ENCODE assay signal across 8 mouse cellular contexts in genomic region chr11:69118765-69119164, GRCm38 (mm10). TPM values are rescaled to one million over a fixed set of nuclear protein-coding genes. Genes with fewer than 3 reads are reported as not detected.
DNase-seq lines count a peak whose midpoint lies in the region; ATAC-seq lines count a peak whose summit lies in the region.

No protein-coding gene starts in this region.

- peak overlapping the region; percentile 84 for H3K4me3 ChIP-seq in embryonic facial prominence, embryonic 13.5 days
- H3K4me3 ChIP-seq in heart, embryonic 12.5 days, result peak overlapping the region; percentile 73
- peak overlapping the region; percentile 85 for H3K4me3 ChIP-seq in kidney, embryonic 16.5 days (ENCODE audit: low read length)
- H3K4me3 ChIP-seq in liver, embryonic 13.5 days (replicated peaks), result peak overlapping the region; percentile 74
- peak overlapping the region; percentile 72 for H3K4me3 ChIP-seq in stomach, embryonic 15.5 days (replicated peaks)

- no peaks in the 10 kb centered on the region for H3K36me3 ChIP-seq in embryonic facial prominence, embryonic 13.5 days
- no peaks in the 10 kb centered on the region for H3K36me3 ChIP-seq in heart, embryonic 12.5 days
- no peaks in the 10 kb centered on the region for H3K36me3 ChIP-seq in kidney, embryonic 16.5 days (ENCODE audit: insufficient read depth, low read length)
- H3K36me3 ChIP-seq in liver, embryonic 13.5 days, result no peaks in the 10 kb centered on the region
- H3K36me3 ChIP-seq in stomach, embryonic 15.5 days, result no peaks in the 10 kb centered on the region

- peak; percentile 85 for DNase-seq in 3134 (ENCODE audit: extremely low read depth, insufficient read length, low spot score)
- peak; percentile 90 for DNase-seq in adrenal gland, adult 2 months
- DNase-seq in liver, embryonic 13.5 days, result peak; percentile 82
- DNase-seq in natural killer cell, adult 2 months (ENCODE audit: low spot score in 2 of 2), result peak; percentile 88 to 90

- no peaks in the 10 kb centered on the region for H3K9me3 ChIP-seq in embryonic facial prominence, embryonic 13.5 days
- H3K9me3 ChIP-seq in heart, embryonic 12.5 days (replicated peaks), result no peaks in the 10 kb centered on the region
- no peaks in the 10 kb centered on the region for H3K9me3 ChIP-seq in kidney, embryonic 16.5 days (ENCODE audit: low read length)
- H3K9me3 ChIP-seq in liver, embryonic 13.5 days (replicated peaks), result no peaks in the 10 kb centered on the region
- H3K9me3 ChIP-seq in stomach, embryonic 15.5 days, result no peaks in the 10 kb centered on the region

- peak overlapping the region; percentile 49; the same call in 1 of the 2 replicates for H3K9ac ChIP-seq in embryonic facial prominence, embryonic 13.5 days
- peak overlapping the region; percentile 34; the same call in 1 of the 2 replicates for H3K9ac ChIP-seq in heart, embryonic 12.5 days
- no peak overlapping the region for H3K9ac ChIP-seq in kidney, embryonic 16.5 days (replicated peaks; ENCODE audit: low read length)
- H3K9ac ChIP-seq in liver, embryonic 13.5 days, result peak overlapping the region; percentile 81
- no peak overlapping the region for H3K9ac ChIP-seq in stomach, embryonic 15.5 days

- under 1% methylated on average over 15 of the region's 15 CpGs for WGBS in embryonic facial prominence, embryonic 13.5 days
- WGBS in heart, embryonic 12.5 days, result under 1% methylated on average over 15 of the region's 15 CpGs
- WGBS in kidney, embryonic 16.5 days, result under 1% methylated on average over 15 of the region's 15 CpGs
- 3% methylated on average over 15 of the region's 15 CpGs for WGBS in liver, embryonic 13.5 days (ENCODE audit: insufficient replicate concordance)
- WGBS in stomach, embryonic 15.5 days, result 3% methylated on average over 15 of the region's 15 CpGs

- ATAC-seq in embryonic facial prominence, embryonic 13.5 days (ENCODE audit: insufficient number of reproducible peaks, insufficient read depth, low FRiP score, low TSS enrichment, low read depth), result peak; percentile 22; the same call in 1 of the 2 replicates
- no peak for ATAC-seq in heart, embryonic 12.5 days (ENCODE audit: insufficient number of reproducible peaks, low FRiP score)
- ATAC-seq in kidney, embryonic 16.5 days (ENCODE audit: low FRiP score, low TSS enrichment), result no peak
- ATAC-seq in liver, embryonic 13.5 days (ENCODE audit: low read depth), result peak; percentile 24; the same call in 1 of the 2 replicates
- ATAC-seq in stomach, embryonic 15.5 days (ENCODE audit: insufficient read depth, low FRiP score, low read depth), result 0 out of 2 replicates have a peak, but pooled peaks have one; percentile 6

- H3K27me3 ChIP-seq in embryonic facial prominence, embryonic 13.5 days, result peaks cover 22% of the 10 kb centered on the region; the same call in 1 of the 2 replicates
- no peaks in the 10 kb centered on the region for H3K27me3 ChIP-seq in heart, embryonic 12.5 days (replicated peaks)
- no peaks in the 10 kb centered on the region for H3K27me3 ChIP-seq in kidney, embryonic 16.5 days (ENCODE audit: insufficient read depth, low read length)
- H3K27me3 ChIP-seq in liver, embryonic 13.5 days, result peaks cover 47% of the 10 kb centered on the region
- no peaks in the 10 kb centered on the region for H3K27me3 ChIP-seq in stomach, embryonic 15.5 days (replicated peaks)

- H3K4me1 ChIP-seq in embryonic facial prominence, embryonic 13.5 days, result peaks cover 35% of the 10 kb centered on the region
- peaks cover 29% of the 10 kb centered on the region for H3K4me1 ChIP-seq in heart, embryonic 12.5 days (replicated peaks)
- peaks cover 25% of the 10 kb centered on the region for H3K4me1 ChIP-seq in kidney, embryonic 16.5 days (ENCODE audit: insufficient read depth, low read length)
- H3K4me1 ChIP-seq in liver, embryonic 13.5 days (replicated peaks), result peaks cover 64% of the 10 kb centered on the region
- H3K4me1 ChIP-seq in stomach, embryonic 15.5 days, result peaks cover 32% of the 10 kb centered on the region

- peak overlapping the region; percentile 22; the same call in 1 of the 2 replicates for H3K27ac ChIP-seq in embryonic facial prominence, embryonic 13.5 days
- H3K27ac ChIP-seq in heart, embryonic 12.5 days (ENCODE audit: poor library complexity, severe bottlenecking), result no peak overlapping the region
- no peak overlapping the region for H3K27ac ChIP-seq in kidney, embryonic 16.5 days (ENCODE audit: low read length)
- H3K27ac ChIP-seq in liver, embryonic 13.5 days, result no peak overlapping the region
- peak overlapping the region; percentile 91; the same call in 1 of the 2 replicates for H3K27ac ChIP-seq in stomach, embryonic 15.5 days

- peak overlapping the region; percentile 97 for H3K4me2 ChIP-seq in embryonic facial prominence, embryonic 13.5 days
- H3K4me2 ChIP-seq in heart, embryonic 12.5 days, result peak overlapping the region; percentile 90
- peak overlapping the region; percentile 88 for H3K4me2 ChIP-seq in kidney, embryonic 16.5 days (replicated peaks; ENCODE audit: low read depth, low read length)
- H3K4me2 ChIP-seq in liver, embryonic 13.5 days, result peak overlapping the region; percentile 99
- peak overlapping the region; percentile 95 for H3K4me2 ChIP-seq in stomach, embryonic 15.5 days

RNA-seq across cellular contexts. Expression of gene Hes7, which starts 1.4 kb away (rescaled TPM):
- total RNA-seq in adrenal gland, adult 2 months (2021), result not detected
- polyA plus RNA-seq in adrenal gland, adult 2 months (2012; rRNA removed), result 1.3 and 1.6 TPM in 2 replicates
- polyA plus RNA-seq in embryonic facial prominence, embryonic 13.5 days (2015; fragmentation: Nextera tagmentation; extraction: Ambion mirVana), result 0.44 and 0.47 TPM in 2 replicates
- polyA plus RNA-seq in heart, embryonic 12.5 days (2016; fragmentation: Nextera tagmentation; extraction: Ambion mirVana), result 0.70 and 0.81 TPM in 2 replicates
- 0.39 and 0.51 TPM in 2 replicates for polyA plus RNA-seq in kidney, embryonic 16.5 days (2015; fragmentation: Nextera tagmentation; extraction: Ambion mirVana)
- polyA plus RNA-seq in liver, embryonic 13.5 days (2015; fragmentation: Nextera tagmentation; extraction: Ambion mirVana), result 0.17 and 0.18 TPM in 2 replicates
- 0.76 and 1.0 TPM in 2 replicates for polyA plus RNA-seq in stomach, embryonic 15.5 days (2015; fragmentation: Nextera tagmentation; extraction: Ambion mirVana)

RNA-seq across cellular contexts. Expression of gene 9130213A22Rik, which starts 3.6 kb away (rescaled TPM):
- total RNA-seq in adrenal gland, adult 2 months (2021), result under 1 TPM; 0.59 to 0.78 TPM
- 2.3 and 3.0 TPM in 2 replicates for polyA plus RNA-seq in adrenal gland, adult 2 months (2012; rRNA removed)
- polyA plus RNA-seq in embryonic facial prominence, embryonic 13.5 days (2015; fragmentation: Nextera tagmentation; extraction: Ambion mirVana), result 0.13 and 0.17 TPM in 2 replicates
- 0.42 and 0.65 TPM in 2 replicates for polyA plus RNA-seq in heart, embryonic 12.5 days (2016; fragmentation: Nextera tagmentation; extraction: Ambion mirVana)
- 0.33 and 0.42 TPM in 2 replicates for polyA plus RNA-seq in kidney, embryonic 16.5 days (2015; fragmentation: Nextera tagmentation; extraction: Ambion mirVana)
- polyA plus RNA-seq in liver, embryonic 13.5 days (2015; fragmentation: Nextera tagmentation; extraction: Ambion mirVana), result 0.09 TPM in 1 of 2 replicates, not detected in the other
- polyA plus RNA-seq in stomach, embryonic 15.5 days (2015; fragmentation: Nextera tagmentation; extraction: Ambion mirVana), result 0.37 TPM in 2 replicates

RNA-seq across cellular contexts. Expression of gene Aloxe3, which starts 6.9 kb away (rescaled TPM):
- 1 to 10 TPM in 1 of 2 experiments, under 1 TPM in 1; 0.79 to 1.0 TPM for total RNA-seq in adrenal gland, adult 2 months (2021)
- polyA plus RNA-seq in adrenal gland, adult 2 months (2012; rRNA removed), result 1.4 and 2.5 TPM in 2 replicates
- 1.1 TPM in 2 replicates for polyA plus RNA-seq in embryonic facial prominence, embryonic 13.5 days (2015; fragmentation: Nextera tagmentation; extraction: Ambion mirVana)
- polyA plus RNA-seq in heart, embryonic 12.5 days (2016; fragmentation: Nextera tagmentation; extraction: Ambion mirVana), result 0.17 and 0.54 TPM in 2 replicates
- 0.32 and 0.76 TPM in 2 replicates for polyA plus RNA-seq in kidney, embryonic 16.5 days (2015; fragmentation: Nextera tagmentation; extraction: Ambion mirVana)
- polyA plus RNA-seq in liver, embryonic 13.5 days (2015; fragmentation: Nextera tagmentation; extraction: Ambion mirVana), result 0.06 TPM in 1 of 2 replicates, not detected in the other
- 0.27 and 1.2 TPM in 2 replicates for polyA plus RNA-seq in stomach, embryonic 15.5 days (2015; fragmentation: Nextera tagmentation; extraction: Ambion mirVana)

RNA-seq across cellular contexts. Expression of gene Per1, which starts 23.7 kb away (rescaled TPM):
- 10 to 100 TPM; 55.0 to 75.9 TPM for total RNA-seq in adrenal gland, adult 2 months (2021)
- polyA plus RNA-seq in adrenal gland, adult 2 months (2012; rRNA removed), result 41.3 and 76.1 TPM in 2 replicates
- 11.1 and 11.5 TPM in 2 replicates for polyA plus RNA-seq in embryonic facial prominence, embryonic 13.5 days (2015; fragmentation: Nextera tagmentation; extraction: Ambion mirVana)
- 9.4 and 9.8 TPM in 2 replicates for polyA plus RNA-seq in heart, embryonic 12.5 days (2016; fragmentation: Nextera tagmentation; extraction: Ambion mirVana)
- 11.4 and 15.6 TPM in 2 replicates for polyA plus RNA-seq in kidney, embryonic 16.5 days (2015; fragmentation: Nextera tagmentation; extraction: Ambion mirVana)
- polyA plus RNA-seq in liver, embryonic 13.5 days (2015; fragmentation: Nextera tagmentation; extraction: Ambion mirVana), result 1.9 TPM in 2 replicates
- 15.4 and 20.3 TPM in 2 replicates for polyA plus RNA-seq in stomach, embryonic 15.5 days (2015; fragmentation: Nextera tagmentation; extraction: Ambion mirVana)

RNA-seq across cellular contexts. Expression of gene Vamp2, which starts 30.5 kb away (rescaled TPM):
- total RNA-seq in adrenal gland, adult 2 months (2021), result 100 to 1,000 TPM; 104 to 130 TPM
- 425 and 479 TPM in 2 replicates for polyA plus RNA-seq in adrenal gland, adult 2 months (2012; rRNA removed)
- 91.5 and 101 TPM in 2 replicates for polyA plus RNA-seq in embryonic facial prominence, embryonic 13.5 days (2015; fragmentation: Nextera tagmentation; extraction: Ambion mirVana)
- polyA plus RNA-seq in heart, embryonic 12.5 days (2016; fragmentation: Nextera tagmentation; extraction: Ambion mirVana), result 97.2 and 100 TPM in 2 replicates
- 81.5 and 114 TPM in 2 replicates for polyA plus RNA-seq in kidney, embryonic 16.5 days (2015; fragmentation: Nextera tagmentation; extraction: Ambion mirVana)
- polyA plus RNA-seq in liver, embryonic 13.5 days (2015; fragmentation: Nextera tagmentation; extraction: Ambion mirVana), result 12.5 and 15.9 TPM in 2 replicates
- 68.5 and 84.6 TPM in 2 replicates for polyA plus RNA-seq in stomach, embryonic 15.5 days (2015; fragmentation: Nextera tagmentation; extraction: Ambion mirVana)

Comparison
In these comparisons a context has a peak if more than half of its experiments do, and no peak if none do; other contexts are left out.
1. ATAC-seq: peak in embryonic facial prominence, embryonic 13.5 days (single experiment), liver, embryonic 13.5 days (single experiment) and stomach, embryonic 15.5 days (single experiment); none in heart, embryonic 12.5 days (single experiment) and kidney, embryonic 16.5 days (single experiment).
2. H3K27ac ChIP-seq: peak in embryonic facial prominence, embryonic 13.5 days (single experiment) and stomach, embryonic 15.5 days (single experiment); none in heart, embryonic 12.5 days (single experiment), kidney, embryonic 16.5 days (single experiment) and liver, embryonic 13.5 days (single experiment).
3. H3K9ac ChIP-seq: peak in embryonic facial prominence, embryonic 13.5 days (single experiment), heart, embryonic 12.5 days (single experiment) and liver, embryonic 13.5 days (single experiment); none in kidney, embryonic 16.5 days (single experiment) and stomach, embryonic 15.5 days (single experiment).
4. Peak in every context shown above with its lines, with median percentiles within 50 percentile points of each other: DNase-seq, H3K4me2 ChIP-seq and H3K4me3 ChIP-seq.